Mouse (Mus musculus): ENCODE data around the gene Rita1.
A peak's percentile ranks its signal among the peaks of the same experiment; 100 is the strongest.

Gene Rita1

GRCm38 (mm10) chr5:120627515-120628300, 15.3 kb upstream of the Rita1 start:
- no peak for DNase-seq (ENCODE audit: low read depth, low spot score)

DNA sequence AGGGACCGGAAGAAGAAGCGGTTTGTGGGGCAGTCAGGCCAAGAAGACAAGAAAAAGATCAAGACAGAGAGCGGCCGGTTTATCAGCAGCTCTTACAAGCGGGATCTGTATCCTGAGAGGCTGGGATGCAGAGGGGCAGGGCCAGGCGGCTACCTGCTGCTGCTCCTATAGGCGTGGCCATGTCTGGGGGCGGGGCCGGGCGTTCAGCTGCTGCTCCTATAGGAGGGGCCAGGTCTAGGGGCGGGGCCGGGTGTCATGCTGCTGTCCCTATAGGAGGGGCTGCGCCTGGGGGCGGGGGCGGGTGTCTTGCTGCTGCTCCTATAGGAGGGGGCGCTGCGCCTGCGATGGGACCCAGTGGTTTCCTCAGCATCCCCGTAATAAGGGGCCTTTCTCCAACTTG, 14.0 kb upstream of the Rita1 start:
- peak; percentile 40 for DNase-seq (ENCODE audit: low read depth, low spot score)

DNA sequence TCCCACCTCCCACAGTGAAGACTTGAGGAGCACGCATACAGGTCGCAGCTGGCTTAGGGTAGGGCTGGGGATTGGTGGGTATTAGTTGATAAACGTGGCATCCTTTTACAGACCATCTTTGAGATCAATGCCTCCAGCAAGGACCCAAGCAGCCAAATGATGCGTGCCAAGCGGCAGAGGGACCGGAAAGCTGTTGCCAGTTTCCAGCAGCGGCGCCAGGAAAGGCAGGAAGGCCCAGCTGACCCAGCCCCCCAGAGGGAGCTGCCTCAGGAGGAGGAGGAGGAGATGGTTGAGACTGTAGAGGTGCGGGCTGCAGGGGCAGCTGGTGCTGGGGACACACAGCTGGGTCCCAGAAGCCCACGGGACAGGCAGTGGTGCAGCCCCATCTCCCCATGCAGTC, 12.0 kb upstream of the Rita1 start:
- no peak for DNase-seq (ENCODE audit: low read depth, low spot score)

DNA sequence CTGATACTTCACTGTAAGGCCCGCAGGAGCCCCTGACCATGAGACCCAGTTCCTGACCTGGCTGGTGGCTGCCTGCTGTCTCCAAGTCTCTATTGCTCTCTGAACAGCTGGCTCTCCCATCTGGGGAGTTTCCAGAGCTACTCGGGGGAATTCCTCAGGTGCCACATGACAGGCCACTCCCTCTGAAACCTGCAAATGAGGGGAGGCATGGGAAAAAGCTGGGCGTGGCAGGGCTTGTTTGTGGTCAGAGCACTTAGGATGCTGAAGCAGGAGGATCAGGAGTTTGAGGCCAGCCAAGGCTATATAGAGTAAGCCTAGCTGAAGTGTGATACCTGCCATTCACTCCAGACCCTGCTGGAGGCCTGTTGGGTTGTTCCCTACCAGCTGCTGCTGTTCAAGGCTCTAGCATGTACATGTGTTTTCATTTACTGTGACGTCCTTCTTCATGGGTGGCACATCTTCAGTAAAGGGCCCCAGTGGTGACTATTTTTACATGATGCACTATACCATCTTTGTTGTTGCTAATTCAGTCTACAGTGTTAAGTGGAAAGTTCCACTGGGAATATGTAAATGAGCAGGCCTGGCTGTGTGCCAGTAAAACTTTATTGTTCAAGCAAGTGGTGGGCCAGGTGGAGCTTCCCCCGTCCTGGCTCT, 9.9 kb upstream of the Rita1 start:
- peak; percentile 85 for DNase-seq (ENCODE audit: low read depth, low spot score)

DNA sequence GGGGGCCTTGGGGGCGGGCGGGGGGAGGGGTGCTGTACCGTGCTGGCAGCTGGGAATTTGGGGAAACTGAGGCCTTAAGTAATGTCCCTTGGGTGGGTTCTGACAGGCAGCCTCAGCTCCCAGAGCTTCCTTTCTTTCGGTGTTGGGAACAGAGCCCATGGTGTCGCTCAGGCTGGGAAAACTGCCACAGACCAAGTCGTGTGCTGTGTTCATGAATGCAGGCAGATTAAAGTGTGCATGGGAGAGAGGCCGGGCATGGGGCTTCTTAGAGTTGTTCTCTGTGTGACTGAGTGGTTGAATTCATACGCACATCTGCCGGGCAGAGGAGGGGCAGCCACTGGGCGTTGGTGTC, 9.4 kb upstream of the Rita1 start:
- DNase-seq (ENCODE audit: low read depth, low spot score), result no peak

- peak; percentile 97 for DNase-seq (ENCODE audit: low read depth, low spot score)
Measured at GRCm38 (mm10) chr5:120621078-120621765, 8.8 kb upstream of the Rita1 start.

DNA sequence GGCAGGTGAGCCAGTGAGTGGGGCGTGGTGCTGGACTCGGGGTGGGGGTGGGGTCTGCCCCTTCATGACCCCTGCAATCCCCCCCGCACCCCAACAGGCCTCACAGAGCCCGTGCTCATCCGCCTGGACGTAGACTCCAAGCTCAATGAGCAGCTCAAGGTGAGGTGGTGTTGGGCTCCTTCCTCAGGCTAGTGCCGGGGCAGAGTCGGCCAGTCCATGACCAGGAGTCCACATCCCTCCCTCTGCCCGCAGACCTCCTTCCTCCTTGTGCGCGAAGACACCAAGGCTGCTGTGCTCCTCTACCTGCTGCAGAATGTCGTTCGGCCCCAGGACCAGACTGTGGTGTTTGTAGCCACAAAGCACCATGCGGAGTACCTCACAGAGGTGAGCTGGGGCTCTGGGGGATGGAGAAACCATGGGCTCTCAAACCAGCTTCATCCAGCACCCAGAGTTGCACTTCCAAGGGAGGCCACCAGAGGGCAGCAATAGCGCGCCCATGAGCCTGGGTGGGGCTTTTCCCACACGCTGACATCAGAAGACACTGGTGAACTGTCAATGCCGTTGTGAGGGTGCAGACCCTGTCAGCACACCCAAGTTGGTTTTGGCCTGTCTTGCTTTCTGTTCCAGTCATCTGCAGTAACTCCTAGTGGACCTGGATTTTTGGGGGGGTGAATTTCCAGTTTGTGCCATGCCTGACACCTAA, 8.1 kb upstream of the Rita1 start:
- no peak for DNase-seq (ENCODE audit: low read depth, low spot score)

DNA sequence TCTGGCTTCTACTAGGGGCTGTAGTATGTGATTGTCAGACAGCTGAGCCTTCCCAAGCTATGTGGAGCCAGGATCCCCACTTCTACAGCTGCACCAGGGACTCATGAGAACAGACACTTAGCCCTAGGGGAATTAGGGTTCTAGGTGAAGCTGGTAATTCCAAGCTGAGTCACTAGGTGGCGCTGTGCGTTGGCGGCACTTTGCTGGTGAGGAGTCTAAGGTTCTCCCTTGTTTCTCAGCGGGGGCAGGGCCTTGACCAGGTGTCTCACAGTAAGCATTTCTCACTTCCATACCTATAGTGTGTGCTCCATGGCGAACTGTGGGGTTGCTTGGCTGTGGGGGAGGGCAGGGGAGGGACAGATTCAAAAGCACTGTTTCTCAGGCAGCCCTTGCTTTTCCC, 6.8 kb upstream of the Rita1 start:
- peak; percentile 81 for DNase-seq (ENCODE audit: low read depth, low spot score)

DNA sequence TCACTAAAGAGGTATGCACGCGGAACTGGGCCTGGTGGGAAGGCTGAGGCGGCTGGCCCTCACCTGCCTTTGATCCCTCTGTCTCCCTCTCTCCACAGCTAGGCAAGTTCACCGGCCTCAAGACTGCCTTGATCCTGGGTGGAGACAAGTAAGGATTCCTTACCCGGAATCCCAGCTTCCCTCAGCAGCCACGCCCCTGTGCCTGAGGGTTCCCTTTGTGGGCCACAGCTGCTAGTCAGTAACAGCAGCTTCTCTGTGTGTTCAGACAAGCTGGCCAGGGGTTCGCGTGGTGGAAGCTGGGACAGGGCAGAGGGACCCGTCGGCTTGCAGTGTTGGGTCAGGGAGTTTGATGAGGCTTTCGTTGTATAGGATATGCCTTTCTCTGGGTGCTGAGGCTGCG, 6.4 kb upstream of the Rita1 start:
- DNase-seq (ENCODE audit: low read depth, low spot score), result no peak

DNA sequence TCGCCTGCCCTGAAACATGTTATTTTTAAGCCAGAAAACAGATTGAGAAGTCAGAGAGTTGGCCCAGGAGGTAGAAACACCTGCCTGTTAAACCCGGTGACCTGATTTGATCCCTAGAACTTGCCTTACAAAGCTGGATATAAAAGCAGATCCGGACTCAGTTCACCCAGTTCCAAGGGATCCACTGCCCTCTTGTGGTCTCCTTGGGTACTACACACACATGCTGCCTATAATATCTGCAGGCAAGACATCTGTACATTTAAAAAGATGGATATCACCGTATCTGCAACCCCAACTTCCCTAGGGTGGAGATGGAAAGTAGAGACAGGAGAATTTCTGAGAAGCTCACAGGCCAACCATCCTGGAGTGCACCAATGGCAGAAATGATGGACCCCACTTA, 3.5 kb upstream of the Rita1 start:
- DNase-seq (ENCODE audit: low read depth, low spot score), result peak; percentile 51

DNA sequence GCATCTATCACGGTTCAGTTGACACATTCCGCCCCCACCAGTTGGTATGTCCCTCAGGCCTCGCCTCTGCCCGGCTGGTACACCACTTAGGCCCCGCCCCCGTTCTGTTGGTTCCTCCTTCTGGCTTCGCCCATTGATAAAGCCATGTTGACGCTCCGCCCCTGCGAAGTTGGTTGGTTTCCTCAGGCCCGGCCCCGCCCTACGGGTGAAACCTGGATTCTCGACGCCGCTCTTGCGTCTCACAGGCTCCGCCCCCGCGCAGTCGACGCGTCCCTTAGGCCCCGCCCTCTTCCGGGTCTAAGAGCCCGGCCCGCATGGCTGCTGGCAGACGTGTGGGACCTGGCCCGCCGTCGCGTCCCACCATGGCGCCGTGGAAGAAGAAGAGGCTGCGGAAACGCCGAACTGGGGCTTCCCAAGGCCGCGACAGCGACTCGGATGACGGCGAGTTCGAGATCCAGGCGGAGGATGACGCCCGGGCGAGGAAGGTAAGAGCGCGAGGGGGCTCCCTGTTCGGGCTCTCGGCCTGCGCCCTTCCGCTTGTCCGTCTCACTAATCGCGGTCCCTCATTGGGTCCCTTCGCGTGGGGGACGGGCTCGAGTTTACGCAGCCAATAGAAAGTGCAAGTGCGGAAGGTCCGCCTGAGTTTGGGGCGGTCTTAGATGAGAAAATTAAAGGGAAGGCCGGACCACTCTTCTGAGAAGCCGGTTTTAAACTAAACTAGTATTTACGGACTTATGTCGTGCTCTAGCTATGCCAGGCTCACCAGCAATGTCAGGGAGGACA, 624 bp upstream of the Rita1 start:
- peak; percentile 100 for DNase-seq (ENCODE audit: low read depth, low spot score)

GRCm38 (mm10) chr5:120611416-120611815, 973 bp downstream of the Rita1 start:
- no peak for DNase-seq (ENCODE audit: low read depth, low spot score)

- no peak for DNase-seq (ENCODE audit: low read depth, low spot score)
Measured at GRCm38 (mm10) chr5:120610906-120611305, 1.5 kb downstream of the Rita1 start.

DNA sequence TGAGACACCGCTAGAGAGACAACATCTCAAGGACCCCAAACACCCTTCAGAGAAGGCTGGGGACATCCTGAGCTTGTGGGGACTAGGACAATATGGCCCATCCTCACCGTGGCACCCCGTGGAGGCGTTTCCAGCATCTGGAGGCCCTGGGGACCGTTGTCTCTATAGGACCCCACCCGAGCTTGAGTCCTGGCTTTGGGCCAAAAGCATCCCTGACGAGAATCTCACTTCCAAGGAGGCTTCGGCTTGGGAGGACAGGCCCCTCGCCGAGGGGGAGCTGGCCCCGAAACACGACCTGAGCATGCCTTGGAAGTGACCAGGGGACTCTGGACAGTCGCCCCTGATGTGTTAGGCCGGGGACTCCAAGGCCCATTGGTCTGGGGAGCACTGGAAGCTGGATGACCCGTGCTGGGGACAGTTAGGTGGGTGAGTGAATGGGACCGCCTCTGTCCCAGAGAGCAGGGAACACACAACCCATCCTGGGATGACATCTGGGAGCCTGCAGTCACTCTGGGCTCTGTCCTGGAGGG, 3.1 kb downstream of the Rita1 start:
- no peak for DNase-seq (ENCODE audit: low read depth, low spot score)

GRCm38 (mm10) chr5:120607335-120607734, 5.1 kb downstream of the Rita1 start:
- DNase-seq (ENCODE audit: low read depth, low spot score), result no peak

DNA sequence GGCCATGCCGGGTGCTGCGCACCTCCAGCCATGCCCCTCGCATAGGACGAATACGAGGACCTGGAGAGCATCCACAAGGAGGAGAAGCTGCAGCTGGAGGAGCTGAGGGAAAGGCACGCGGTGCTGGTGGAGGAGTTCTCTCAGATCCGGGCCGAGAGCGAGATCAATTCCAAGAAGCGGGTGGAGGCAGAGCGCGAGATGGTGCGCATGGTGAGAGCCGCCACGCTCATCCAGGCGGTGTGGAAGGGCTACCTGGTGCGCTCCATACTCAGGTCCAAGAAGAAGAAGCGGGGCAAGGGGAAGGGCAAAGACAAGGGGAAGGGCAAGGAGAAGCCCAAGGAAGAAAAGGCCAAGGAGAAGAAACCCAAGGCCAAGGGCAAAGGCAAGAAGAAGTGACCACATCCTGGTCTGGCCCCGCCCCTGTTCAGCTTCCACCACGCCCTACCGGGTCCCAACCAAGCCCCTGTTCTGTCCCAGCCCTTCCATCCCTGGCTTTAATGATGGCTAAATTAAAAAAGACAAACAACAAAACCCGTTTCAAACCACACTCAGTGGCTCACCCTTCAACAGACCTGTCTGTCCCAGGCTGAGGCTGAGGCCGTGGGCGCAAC, 5.7 kb downstream of the Rita1 start:
- DNase-seq (ENCODE audit: low read depth, low spot score), result no peak

- peak; percentile 91 for DNase-seq (ENCODE audit: low read depth, low spot score)
Measured at GRCm38 (mm10) chr5:120605688-120606087, 6.7 kb downstream of the Rita1 start.

DNA sequence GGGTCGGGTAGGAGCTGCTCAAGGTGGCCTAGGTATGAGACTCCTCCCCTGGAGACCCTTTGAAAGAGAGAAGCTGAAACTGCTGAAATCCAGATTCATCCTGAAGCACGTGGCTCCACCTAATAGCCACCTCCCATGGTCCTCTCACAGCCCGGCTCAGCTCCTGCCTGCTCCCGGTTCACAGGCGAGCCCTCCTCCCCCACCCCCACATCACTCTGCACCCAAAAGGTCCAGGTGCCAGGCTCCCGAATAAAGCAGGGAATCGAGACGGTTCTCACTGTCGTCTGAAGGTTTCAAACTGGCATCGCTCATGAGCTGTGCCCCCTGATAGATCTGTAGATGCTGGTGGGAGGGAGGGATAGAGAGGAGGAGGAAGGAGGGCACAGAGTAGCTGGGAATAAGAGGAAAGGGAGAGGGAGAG, 7.1 kb downstream of the Rita1 start:
- no peak for DNase-seq (ENCODE audit: low read depth, low spot score)

DNA sequence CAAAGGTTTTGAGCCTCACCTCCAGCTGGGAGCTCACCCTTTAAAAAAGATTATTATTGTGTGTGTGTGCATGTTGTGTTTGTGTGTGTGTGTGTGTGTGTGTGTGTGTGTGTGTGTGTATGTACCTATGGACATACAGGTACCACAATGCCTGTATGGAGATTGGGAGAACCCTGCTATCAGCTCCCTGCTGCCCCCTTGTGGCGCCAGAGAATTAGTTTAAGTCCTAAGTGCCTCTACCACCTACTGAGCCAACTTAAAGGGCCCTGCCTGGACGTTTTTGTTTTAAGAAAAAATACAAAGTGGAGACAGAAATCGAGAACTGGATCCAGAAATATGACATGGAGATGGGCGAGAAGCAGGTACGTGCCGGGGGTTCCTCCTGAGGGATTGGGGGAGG, 7.5 kb downstream of the Rita1 start:
- DNase-seq (ENCODE audit: low read depth, low spot score), result peak; percentile 92

- no peak for DNase-seq (ENCODE audit: low read depth, low spot score)
Measured at GRCm38 (mm10) chr5:120603515-120603914, 8.9 kb downstream of the Rita1 start.

GRCm38 (mm10) chr5:120602210-120602609, 10.2 kb downstream of the Rita1 start:
- DNase-seq (ENCODE audit: low read depth, low spot score), result no peak
